Mouse (Mus musculus) C2C12 (cell line): ENCODE data around the gene Chrng. TPM values are rescaled to one million over a fixed set of nuclear protein-coding genes. Genes with fewer than 3 reads are reported as not detected.

Source experiments
- H3K27me3 ChIP-seq: one replicate; pipeline ENCODE4 v1.6.1; 2011; ENCODE audit not compliant: control insufficient read depth, insufficient read depth, insufficient read length
- H3K36me3 ChIP-seq: one replicate; pipeline ENCODE4 v1.6.1; 2011; ENCODE audit not compliant: control insufficient read depth, insufficient read depth
- H3K4me3 ChIP-seq: one replicate; pipeline ENCODE4 v1.5.1; 2011; ENCODE audit warnings: mild to moderate bottlenecking, control low read depth; ENCODE audit not compliant: poor library complexity, insufficient read depth, severe bottlenecking
- H3K79me2 ChIP-seq: one replicate; pipeline ENCODE4 v1.6.1; 2011; ENCODE audit not compliant: control insufficient read depth, insufficient read depth
- H3K79me3 ChIP-seq: one replicate; pipeline ENCODE4 v1.6.1; 2011; ENCODE audit warnings: low read depth, control low read depth
- H3ac ChIP-seq: one replicate; pipeline ENCODE3; 2011; ENCODE audit warnings: low read depth; ENCODE audit not compliant: control insufficient read depth, insufficient read length
- CEBPB ChIP-seq: IDR thresholded peaks from one replicate; pipeline ENCODE4 v1.6.1; 2011; ENCODE audit warnings: low read depth, mild to moderate bottlenecking, control low read depth, moderate library complexity
- CTCF ChIP-seq: IDR thresholded peaks from one replicate; pipeline ENCODE4 v1.5.1; 2011; ENCODE audit not compliant: control insufficient read depth, insufficient read depth, insufficient read length
- FOSL1 ChIP-seq: IDR thresholded peaks from one replicate; pipeline ENCODE4 v1.8.0; 2011; ENCODE audit warnings: mild to moderate bottlenecking, low read length; ENCODE audit not compliant: poor library complexity, insufficient read depth, severe bottlenecking
- MAX ChIP-seq: IDR thresholded peaks from one replicate; pipeline ENCODE4 v1.6.1; 2011; ENCODE audit warnings: mild to moderate bottlenecking, control low read depth
- MYOD1 ChIP-seq: IDR thresholded peaks from one replicate; pipeline ENCODE4 v1.6.1; 2011; ENCODE audit warnings: low read depth; ENCODE audit not compliant: control insufficient read depth, insufficient read length
- MYOG ChIP-seq: IDR thresholded peaks from one replicate; pipeline ENCODE4 v1.6.1; 2011; ENCODE audit not compliant: control insufficient read depth, insufficient read length; ENCODE audit errors: extremely low read depth
- USF1 ChIP-seq: IDR thresholded peaks from one replicate; pipeline ENCODE4 v1.6.1; 2011; ENCODE audit warnings: low read depth, mild to moderate bottlenecking, control low read depth, moderate library complexity
- polyA plus RNA-seq: library from polyadenylated mRNA; unstranded; fragments of >200 nt; fragmentation: generic; extraction: Trizol; gene quantifications from one replicate; pipeline ENCODE4 v1.2.1, GENCODE M21; 2012; ENCODE audit warnings: missing spikeins

Chrng gene
- polyA plus RNA-seq, 1 experiment: 3.5 TPM

GRCm38 (mm10) chr1:87214748-87215147 lies 10.3 kb downstream of the Chrng start:
- H3ac ChIP-seq: peak overlapping the region; percentile 68
- H3K79me3 ChIP-seq: peaks cover 55% of the 10 kb centered on the region
- TF ChIP-seq MAX: no peak
- no peak for TF ChIP-seq USF1
- no peak for TF ChIP-seq FOSL1
- TF ChIP-seq CTCF: no peak
- no peak for TF ChIP-seq MYOD1
- TF ChIP-seq CEBPB: no peak
- TF ChIP-seq MYOG: no peak
- H3K4me3 ChIP-seq: peak overlapping the region; percentile 92
- peaks cover 61% of the 10 kb centered on the region for H3K79me2 ChIP-seq
- peaks cover 33% of the 10 kb centered on the region for H3K36me3 ChIP-seq
- H3K27me3 ChIP-seq: no peaks in the 10 kb centered on the region

DNA sequence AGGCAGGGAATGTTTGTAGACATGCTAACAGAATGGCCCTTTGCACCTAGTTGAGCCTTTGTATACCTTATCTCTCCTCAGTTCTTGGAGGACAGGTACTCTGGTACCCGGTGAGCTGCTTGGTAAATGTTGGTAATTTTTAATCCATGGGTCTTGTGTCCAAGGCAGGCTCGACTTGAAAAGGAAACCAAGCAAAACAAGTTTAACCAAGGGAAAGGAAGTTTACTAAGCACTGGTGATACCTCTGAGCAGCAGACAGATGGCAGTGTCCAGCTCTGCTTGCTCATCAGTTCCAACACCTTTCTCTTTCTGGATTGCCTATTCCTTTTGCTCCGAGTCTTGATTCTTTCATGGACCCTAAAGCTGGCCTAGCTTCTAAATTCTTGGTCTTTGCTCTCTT lies 13.5 kb downstream of the Chrng start:
- no peaks in the 10 kb centered on the region for H3K27me3 ChIP-seq
- peaks cover 63% of the 10 kb centered on the region for H3K36me3 ChIP-seq
- H3K4me3 ChIP-seq: no peak overlapping the region
- H3K79me3 ChIP-seq: peaks cover 64% of the 10 kb centered on the region
- H3ac ChIP-seq: no peak overlapping the region
- H3K79me2 ChIP-seq: peaks cover 85% of the 10 kb centered on the region
- TF ChIP-seq USF1 (no peak), CEBPB (no peak), MAX (no peak), MYOD1 (no peak), MYOG (no peak), CTCF (peak; percentile 17), FOSL1 (no peak)

DNA sequence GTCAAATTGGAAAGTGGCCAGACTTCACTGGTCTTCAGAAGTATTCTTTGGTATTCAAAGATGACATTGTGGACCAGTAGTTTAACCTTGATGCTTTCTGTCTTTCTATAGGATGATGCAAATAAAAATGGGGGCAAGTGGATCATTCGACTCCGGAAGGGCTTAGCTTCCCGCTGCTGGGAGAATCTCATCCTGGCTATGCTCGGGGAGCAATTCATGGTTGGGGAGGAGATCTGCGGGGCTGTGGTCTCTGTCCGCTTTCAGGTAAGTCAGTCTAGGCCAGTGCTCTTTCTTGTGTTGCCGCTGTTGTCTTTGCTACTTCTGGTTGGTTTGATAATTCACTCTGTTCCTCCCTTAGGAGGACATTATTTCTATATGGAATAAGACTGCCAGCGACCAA lies 21.3 kb downstream of the Chrng start:
- peaks cover 94% of the 10 kb centered on the region for H3K36me3 ChIP-seq
- TF ChIP-seq MYOG: no peak
- no peak for TF ChIP-seq CTCF
- no peak for TF ChIP-seq MAX
- TF ChIP-seq MYOD1: no peak
- no peak for TF ChIP-seq CEBPB
- no peak overlapping the region for H3K4me3 ChIP-seq
- H3ac ChIP-seq: no peak overlapping the region
- H3K79me3 ChIP-seq: peaks cover 6% of the 10 kb centered on the region
- H3K79me2 ChIP-seq: peaks cover 14% of the 10 kb centered on the region
- no peaks in the 10 kb centered on the region for H3K27me3 ChIP-seq

- TF ChIP-seq CTCF (no peak), MAX (no peak), MYOG (no peak), CEBPB (no peak), MYOD1 (no peak), USF1 (no peak), FOSL1 (no peak)
- Histone ChIP-seq H3K27me3 (no peaks in the 10 kb centered on the region), H3ac (no peak overlapping the region), H3K4me3 (no peak overlapping the region), H3K79me3 (peaks cover 4% of the 10 kb centered on the region), H3K79me2 (peaks cover 8% of the 10 kb centered on the region), H3K36me3 (peaks cover 94% of the 10 kb centered on the region)
Observed at GRCm38 (mm10) chr1:87226409-87227159, 22.1 kb downstream of the Chrng start.

GRCm38 (mm10) chr1:87227160-87227550 lies 22.7 kb downstream of the Chrng start:
- no peak overlapping the region for H3ac ChIP-seq
- H3K79me3 ChIP-seq: peaks cover 4% of the 10 kb centered on the region
- TF ChIP-seq MAX (no peak), FOSL1 (no peak), CTCF (no peak), MYOD1 (no peak), CEBPB (no peak), USF1 (no peak), MYOG (no peak)
- no peaks in the 10 kb centered on the region for H3K27me3 ChIP-seq
- H3K36me3 ChIP-seq: peaks cover 91% of the 10 kb centered on the region
- H3K4me3 ChIP-seq: no peak overlapping the region
- H3K79me2 ChIP-seq: peaks cover 3% of the 10 kb centered on the region

- no peak for TF ChIP-seq CTCF
- no peak for TF ChIP-seq CEBPB
- TF ChIP-seq USF1: no peak
- TF ChIP-seq FOSL1: no peak
- TF ChIP-seq MYOD1: no peak
- no peak for TF ChIP-seq MAX
- no peak for TF ChIP-seq MYOG
- H3K27me3 ChIP-seq: no peaks in the 10 kb centered on the region
- no peak overlapping the region for H3K4me3 ChIP-seq
- no peaks in the 10 kb centered on the region for H3K79me2 ChIP-seq
- peaks cover 80% of the 10 kb centered on the region for H3K36me3 ChIP-seq
- no peak overlapping the region for H3ac ChIP-seq
- H3K79me3 ChIP-seq: no peaks in the 10 kb centered on the region
Observed at GRCm38 (mm10) chr1:87230606-87231005, 26.1 kb downstream of the Chrng start.
